25 mouse cellular contexts compared by ENCODE assay signal in genomic region chr10:80022164-80022563, GRCm38 (mm10). TPM values are rescaled to one million over a fixed set of nuclear protein-coding genes. Genes with fewer than 3 reads are reported as not detected.
A peak's percentile ranks its signal among the peaks of the same experiment; 100 is the strongest.
DNase-seq lines count a peak whose midpoint lies in the region; ATAC-seq and TF ChIP-seq lines count a peak whose summit lies in the region.
"Had no signal": no experiment of that assay in that cellular context is flagged by ENCODE, and none has a peak within 500 bp of the region (broad histone marks: within the 10 kb centered on the region; RNA-seq: fewer than 3 reads in every experiment).

No protein-coding gene starts in this region.

- no peak for TF ChIP-seq POLR2A in heart, adult 2 months (IDR thresholded peaks at IDR 0.05; ENCODE audit: insufficient read depth, low read depth, low read length)

- peaks cover 1% of the 10 kb centered on the region; the same call in 1 of the 2 replicates for H3K4me1 ChIP-seq in heart, adult 2 months (ENCODE audit: control insufficient read depth, insufficient read depth, low read length)
- H3K4me1 ChIP-seq in stomach, postnatal 0 days (replicated peaks; ENCODE audit: control insufficient read depth, insufficient read depth) = 0 out of 2 replicates have a peak, but pooled peaks cover 3% of the 10 kb centered on the region
- H3K4me1 ChIP-seq: forebrain, embryonic 15.5 days; midbrain, embryonic 15.5 days had no signal

- no peak overlapping the region for H3K4me2 ChIP-seq in stomach, postnatal 0 days (replicated peaks; ENCODE audit: low read depth)
- H3K4me2 ChIP-seq: forebrain, embryonic 15.5 days; hindbrain, embryonic 12.5 days; limb, embryonic 12.5 days; midbrain, embryonic 15.5 days had no signal

- no peak overlapping the region for H3K27ac ChIP-seq in heart, adult 2 months
- H3K27ac ChIP-seq in stomach, postnatal 0 days (replicated peaks) = no peak overlapping the region
- H3K27ac ChIP-seq: forebrain, embryonic 15.5 days; hindbrain, embryonic 12.5 days; hindbrain, postnatal 0 days; limb, embryonic 12.5 days; midbrain, embryonic 15.5 days had no signal

- no peak for TF ChIP-seq EP300 in heart, adult 2 months (IDR thresholded peaks at IDR 0.05; ENCODE audit: insufficient read depth, low read depth, low read length)
- TF ChIP-seq EP300 in stomach, postnatal 0 days (optimal IDR thresholded peaks at IDR 0.05) = no peak

- ATAC-seq in hematopoietic stem cell, adult 5-6 weeks (replicated peaks in 1 of 2; ENCODE audit: insufficient read depth in 1 of 2, low FRiP score in 2 of 2, low TSS enrichment in 1 of 2, low read depth in 1 of 2, poor library complexity in 2 of 2, severe bottlenecking in 2 of 2) = peak; percentile 33 to 55
- no peak for ATAC-seq in stomach, postnatal 0 days (ENCODE audit: low FRiP score, low TSS enrichment)
- ATAC-seq: activated CD4-positive, CD25-positive, alpha-beta regulatory T cell, adult 4 months; forebrain, embryonic 15.5 days; hindbrain, postnatal 0 days; midbrain, embryonic 15.5 days had no signal

- no peaks in the 10 kb centered on the region for H3K9me3 ChIP-seq in stomach, postnatal 0 days (ENCODE audit: control insufficient read depth, low read length)
- H3K9me3 ChIP-seq: forebrain, embryonic 15.5 days; limb, embryonic 12.5 days; midbrain, embryonic 15.5 days had no signal

- 83% methylated on average over 12 of the region's 12 CpGs for WGBS in heart, adult 2 months
- WGBS in stomach, postnatal 0 days = 87% methylated on average over 12 of the region's 12 CpGs

- no peaks in the 10 kb centered on the region for H3K79me2 ChIP-seq in heart, adult 2 months (replicated peaks; ENCODE audit: control insufficient read depth, insufficient read depth, low read length)

- H3K27me3 ChIP-seq in heart, adult 2 months (ENCODE audit: control insufficient read depth, insufficient read depth, low read length) = no peaks in the 10 kb centered on the region
- H3K27me3 ChIP-seq in stomach, postnatal 0 days (ENCODE audit: control insufficient read depth, insufficient read depth, low read length) = no peaks in the 10 kb centered on the region

- no peak for TF ChIP-seq CTCF in heart, adult 2 months (IDR thresholded peaks at IDR 0.05)
- no peak for TF ChIP-seq CTCF in stomach, postnatal 0 days (IDR thresholded peaks at IDR 0.05; ENCODE audit: low read depth)

- no peaks in the 10 kb centered on the region for H3K36me3 ChIP-seq in heart, adult 2 months (ENCODE audit: control insufficient read depth, insufficient read depth, low read length)
- H3K36me3 ChIP-seq in stomach, postnatal 0 days (ENCODE audit: control insufficient read depth, insufficient read depth, low read length) = no peaks in the 10 kb centered on the region
- H3K36me3 ChIP-seq: forebrain, embryonic 15.5 days; hindbrain, embryonic 12.5 days; midbrain, embryonic 15.5 days had no signal

- H3K4me3 ChIP-seq in heart, adult 2 months = no peak overlapping the region
- H3K4me3 ChIP-seq in stomach, postnatal 0 days (ENCODE audit: low read depth, low read length) = no peak overlapping the region
- H3K4me3 ChIP-seq: forebrain, embryonic 15.5 days; hindbrain, embryonic 12.5 days; limb, embryonic 12.5 days; midbrain, embryonic 15.5 days had no signal

- H3K9ac ChIP-seq in heart, adult 2 months (ENCODE audit: low read depth, low read length) = no peak overlapping the region
- no peak overlapping the region for H3K9ac ChIP-seq in stomach, postnatal 0 days (ENCODE audit: low read length)
- H3K9ac ChIP-seq: forebrain, embryonic 15.5 days; hindbrain, embryonic 12.5 days; limb, embryonic 12.5 days; midbrain, embryonic 15.5 days had no signal

- DNase-seq in CD4-positive helper T cell, adult 2 months (ENCODE audit: low read depth, low spot score) = peak; percentile 78
- DNase-seq in CD8-positive naive resting alpha-beta T cell, adult 2 months (ENCODE audit: low read depth in 2 of 2, low spot score in 2 of 2) = peak; percentile 48 to 57
- DNase-seq in thymus, postnatal 0 days (ENCODE audit: low spot score) = peak; percentile 64
- DNase-seq in frontal cortex, postnatal 36 days (ENCODE audit: low spot score in 2 of 2) = no peak
- no peak for DNase-seq in heart, adult 2 months
- DNase-seq in stomach, postnatal 0 days (ENCODE audit: low spot score) = no peak
- no peak for DNase-seq in left cerebral cortex, adult 9 months (ENCODE audit: low spot score in 2 of 2)
- DNase-seq: adrenal gland, adult 2 months; adrenal gland, postnatal 36 days; B cell, adult 2 months; cerebellum, adult 2 months; cerebellum, postnatal 25 days; heart, postnatal 14 days; kidney, adult 11 months; kidney, postnatal 14 days; layer of hippocampus, adult 9-11 months; lung, postnatal 36 days; right cerebral cortex, postnatal 25 days had no signal

- intact Hi-C loops in heart, adult 2 months (cut with DNase I) = no loop called here

RNA-seq across cellular contexts. Expression of gene Arhgap45, which starts 5.7 kb away (rescaled TPM):
- total RNA-seq in hematopoietic stem cell, adult 5-6 weeks (2017) = 80.9 and 114 TPM in 2 replicates
- polyA plus RNA-seq in thymus, postnatal 0 days (2015; fragmentation: Nextera tagmentation; extraction: Ambion mirVana) = 179 and 206 TPM in 2 replicates
- total RNA-seq in heart, adult 2 months (2021) = 1 to 10 TPM; 3.5 to 5.1 TPM
- polyA plus RNA-seq in heart, adult 2 months (2012; rRNA removed) = 8.9 and 16.6 TPM in 2 replicates
- 2.0 TPM in 2 replicates for polyA plus RNA-seq in stomach, postnatal 0 days (2015; fragmentation: Nextera tagmentation; extraction: Ambion mirVana)

RNA-seq across cellular contexts. Expression of gene Polr2e, which starts 17.4 kb away (rescaled TPM):
- total RNA-seq in hematopoietic stem cell, adult 5-6 weeks (2017) = 85.5 and 101 TPM in 2 replicates
- 153 and 158 TPM in 2 replicates for polyA plus RNA-seq in thymus, postnatal 0 days (2015; fragmentation: Nextera tagmentation; extraction: Ambion mirVana)
- 10 to 100 TPM; 78.3 to 89.8 TPM for total RNA-seq in heart, adult 2 months (2021)
- 182 and 194 TPM in 2 replicates for polyA plus RNA-seq in heart, adult 2 months (2012; rRNA removed)
- 121 and 122 TPM in 2 replicates for polyA plus RNA-seq in stomach, postnatal 0 days (2015; fragmentation: Nextera tagmentation; extraction: Ambion mirVana)

RNA-seq across cellular contexts. Expression of gene Gpx4, which starts 24.8 kb away (rescaled TPM):
- total RNA-seq in hematopoietic stem cell, adult 5-6 weeks (2017) = 306 and 388 TPM in 2 replicates
- 640 and 681 TPM in 2 replicates for polyA plus RNA-seq in thymus, postnatal 0 days (2015; fragmentation: Nextera tagmentation; extraction: Ambion mirVana)
- 1,000 to 10,000 TPM in 1 of 2 experiments, 100 to 1,000 TPM in 1; 832 to 1,055 TPM for total RNA-seq in heart, adult 2 months (2021)
- 860 and 993 TPM in 2 replicates for polyA plus RNA-seq in heart, adult 2 months (2012; rRNA removed)
- polyA plus RNA-seq in stomach, postnatal 0 days (2015; fragmentation: Nextera tagmentation; extraction: Ambion mirVana) = 435 and 445 TPM in 2 replicates

RNA-seq across cellular contexts. Expression of gene Abca7, which starts 25.9 kb away (rescaled TPM):
- 11.5 and 15.9 TPM in 2 replicates for total RNA-seq in hematopoietic stem cell, adult 5-6 weeks (2017)
- polyA plus RNA-seq in thymus, postnatal 0 days (2015; fragmentation: Nextera tagmentation; extraction: Ambion mirVana) = 5.2 and 5.8 TPM in 2 replicates
- 1 to 10 TPM; 6.6 to 8.0 TPM for total RNA-seq in heart, adult 2 months (2021)
- 9.2 and 10.8 TPM in 2 replicates for polyA plus RNA-seq in heart, adult 2 months (2012; rRNA removed)
- 2.6 and 3.2 TPM in 2 replicates for polyA plus RNA-seq in stomach, postnatal 0 days (2015; fragmentation: Nextera tagmentation; extraction: Ambion mirVana)

RNA-seq across cellular contexts. Expression of gene Cnn2, which starts 33.8 kb away (rescaled TPM):
- total RNA-seq in hematopoietic stem cell, adult 5-6 weeks (2017) = 62.2 and 103 TPM in 2 replicates
- polyA plus RNA-seq in thymus, postnatal 0 days (2015; fragmentation: Nextera tagmentation; extraction: Ambion mirVana) = 137 and 152 TPM in 2 replicates
- total RNA-seq in heart, adult 2 months (2021) = 10 to 100 TPM; 30.2 to 39.3 TPM
- 52.5 and 60.7 TPM in 2 replicates for polyA plus RNA-seq in heart, adult 2 months (2012; rRNA removed)
- 236 and 245 TPM in 2 replicates for polyA plus RNA-seq in stomach, postnatal 0 days (2015; fragmentation: Nextera tagmentation; extraction: Ambion mirVana)

Comparison
In these comparisons a context has a peak if more than half of its experiments do, and no peak if none do; other contexts are left out.
1. DNase-seq: peak in CD4-positive helper T cell, adult 2 months (single experiment), CD8-positive naive resting alpha-beta T cell, adult 2 months (2 of 2) and thymus, postnatal 0 days (single experiment); none in frontal cortex, postnatal 36 days (0 of 2), heart, adult 2 months (0 of 2), stomach, postnatal 0 days (single experiment) and left cerebral cortex, adult 9 months (0 of 2).
2. RNA of gene Arhgap45, which starts 5.7 kb away (polyA plus RNA-seq): 179 to 206 TPM in thymus, postnatal 0 days; 8.9 to 16.6 TPM in heart, adult 2 months and 2.0 TPM in stomach, postnatal 0 days; every median in the first group is over 10 times any median in the second.